Mouse (Mus musculus) testis, adult 2 months (tissue): ENCODE results near the gene Golt1a.

ENCODE experiments used
- CTCF ChIP-seq: fragments of 200-500 bp; IDR thresholded peaks from 2 replicates; pipeline ENCODE4 v1.5.1; 2012; ENCODE audit warnings: low read depth, mild to moderate bottlenecking, inconsistent platforms, low read length, moderate library complexity; ENCODE audit not compliant: control insufficient read depth, insufficient read depth, insufficient replicate concordance
- POLR2A ChIP-seq: fragments of 200-500 bp; IDR thresholded peaks from 2 replicates; pipeline ENCODE4 v1.6.1; 2012; ENCODE audit warnings: low read depth, mild to moderate bottlenecking, inconsistent platforms, low read length, moderate library complexity; ENCODE audit not compliant: control insufficient read depth

- no peak for TF ChIP-seq CTCF
- TF ChIP-seq POLR2A, result no peak
These were observed 45.2 kb upstream of the Golt1a start for GRCm38 (mm10) chr1:133264367-133264766.
